Mouse (Mus musculus): Measurements from ENCODE around the gene Upp2. TPM values are rescaled to one million over a fixed set of nuclear protein-coding genes. Genes with fewer than 3 reads are reported as not detected.

The Upp2 gene
- total RNA-seq, 2 experiments from 2014 or later: 20.4 to 23.0 TPM

DNA sequence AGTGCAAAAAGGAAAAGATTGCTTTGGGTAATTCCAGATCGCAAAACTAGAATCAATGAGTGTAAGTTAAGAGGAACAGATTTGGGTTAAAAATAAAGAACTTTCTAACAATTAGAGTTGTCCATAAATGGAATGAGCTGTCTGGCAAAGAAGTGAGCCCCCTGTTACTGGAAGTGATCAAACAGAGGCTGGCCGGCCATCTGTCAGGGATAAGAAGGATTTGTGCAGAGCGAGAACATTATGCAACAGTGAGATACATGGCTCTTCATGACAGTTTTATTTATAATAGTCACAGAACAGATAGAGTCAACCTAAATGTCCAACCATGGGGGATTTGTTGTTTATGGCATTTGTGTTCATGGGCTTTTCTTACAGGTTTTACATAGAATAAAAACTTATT lies 46.6 kb downstream of the Upp2 start:
- peak; percentile 33 to 89 for DNase-seq (ENCODE audit: low spot score in 2 of 2)

DNA sequence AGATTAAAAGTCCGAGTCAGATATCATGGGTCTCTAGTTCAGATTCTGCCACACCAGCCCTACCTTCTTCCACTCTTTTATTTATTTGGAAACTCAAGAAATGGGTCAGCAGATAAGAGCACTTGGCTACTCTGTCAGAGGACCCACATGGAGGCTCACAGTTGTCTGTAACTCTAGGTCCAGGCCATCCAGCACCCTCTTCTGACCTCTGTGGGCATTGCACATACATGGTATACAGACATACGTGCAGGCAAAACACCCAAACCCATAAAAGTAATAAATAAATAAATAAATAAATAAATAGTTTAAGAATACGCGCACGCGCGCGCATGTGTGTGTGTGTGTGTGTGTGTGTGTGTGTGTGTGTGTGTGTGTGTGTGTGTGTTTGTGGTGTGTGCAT lies 47.8 kb downstream of the Upp2 start:
- no peak for DNase-seq (ENCODE audit: low spot score in 2 of 2)

DNA sequence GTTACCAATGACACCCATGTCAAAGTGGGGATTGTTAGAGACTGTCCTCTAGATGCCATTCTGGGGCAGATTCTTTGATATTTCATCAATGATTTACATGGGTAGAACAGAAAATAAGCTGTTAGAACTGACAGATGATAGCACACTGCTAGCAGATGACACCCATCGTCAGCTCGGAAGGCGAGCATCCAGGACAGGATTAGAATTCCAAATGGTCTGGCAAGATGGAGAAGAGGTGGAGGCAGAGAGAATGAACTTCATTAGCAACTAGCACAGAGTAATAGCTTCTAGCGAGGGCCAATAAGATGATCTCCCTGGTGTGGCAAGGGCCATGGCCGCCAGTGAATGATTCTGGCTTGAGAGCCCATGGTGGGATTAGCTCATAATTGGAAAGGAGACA lies 48.7 kb downstream of the Upp2 start:
- peak; percentile 63 to 88 for DNase-seq (ENCODE audit: low spot score in 2 of 2)

DNA sequence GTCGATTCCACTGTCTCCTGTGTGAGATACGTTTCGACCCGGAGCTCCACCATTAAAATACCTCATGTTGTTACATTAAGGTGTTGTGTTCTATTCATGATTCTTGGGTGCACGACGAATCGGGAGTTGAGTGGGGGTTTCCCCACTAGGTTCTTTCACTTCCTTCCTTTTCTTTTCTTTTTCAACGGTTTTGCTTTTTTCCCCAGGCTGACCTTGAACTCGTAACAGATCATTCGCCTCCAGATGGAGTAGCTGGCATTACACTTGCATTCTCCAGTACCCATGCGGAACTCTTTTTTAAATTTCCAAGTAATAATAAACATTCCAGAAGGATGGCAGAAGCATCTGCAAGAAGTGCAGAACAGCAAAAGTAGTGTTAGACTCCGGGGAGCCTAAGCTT lies 58.1 kb downstream of the Upp2 start:
- DNase-seq (ENCODE audit: low spot score in 2 of 2): no peak

DNA sequence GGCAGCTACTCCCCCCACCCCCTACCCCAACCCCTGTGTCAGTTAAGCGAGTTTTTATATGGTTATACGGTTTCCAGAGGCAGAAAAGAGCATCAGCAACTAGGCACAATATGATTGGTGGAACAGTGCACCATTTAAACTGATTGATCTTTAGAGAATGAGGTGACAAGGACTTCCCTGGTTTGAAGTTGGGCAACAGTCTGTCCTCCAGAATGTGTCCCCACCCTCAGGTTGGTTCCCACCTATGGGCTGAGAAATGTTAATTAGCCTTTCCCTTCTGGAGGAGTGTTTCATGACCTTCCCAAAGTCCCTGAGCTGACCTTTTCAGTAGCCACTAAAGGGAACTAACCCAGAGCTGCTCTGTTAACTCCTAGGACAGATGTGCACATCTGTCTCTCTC lies 58.6 kb downstream of the Upp2 start:
- DNase-seq (ENCODE audit: low spot score in 2 of 2): no peak

DNA sequence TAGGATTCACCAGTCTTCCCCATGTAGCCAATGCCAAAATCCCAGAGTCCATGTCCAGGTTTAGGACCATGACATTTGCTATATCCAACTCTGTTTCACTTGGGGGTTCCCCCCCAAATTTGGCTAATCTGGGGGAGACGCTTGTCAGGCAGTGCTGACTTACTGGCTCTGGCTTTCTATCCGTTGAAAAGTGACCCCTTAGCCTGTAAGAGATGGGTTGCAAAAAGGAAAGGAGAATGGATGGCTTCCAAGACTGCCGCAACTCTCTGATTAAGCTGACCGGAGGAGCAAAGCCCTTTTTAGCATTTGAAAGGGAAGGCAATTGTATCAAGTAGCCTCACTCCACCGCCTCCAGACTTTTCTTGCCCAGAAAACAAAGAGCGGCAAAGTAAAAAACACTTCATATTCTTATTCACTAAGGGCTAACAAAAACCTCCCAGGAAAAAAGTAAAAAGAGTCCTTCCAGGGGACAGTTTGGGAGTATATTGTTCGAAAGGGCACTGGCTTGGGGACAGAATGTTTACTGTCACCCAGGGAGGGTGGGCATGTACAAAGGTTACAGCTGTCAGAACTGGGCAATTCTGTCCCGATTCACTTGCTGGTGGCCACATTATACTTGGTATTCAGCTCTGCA lies 59.2 kb downstream of the Upp2 start:
- DNase-seq (ENCODE audit: low spot score in 2 of 2): no peak

DNA sequence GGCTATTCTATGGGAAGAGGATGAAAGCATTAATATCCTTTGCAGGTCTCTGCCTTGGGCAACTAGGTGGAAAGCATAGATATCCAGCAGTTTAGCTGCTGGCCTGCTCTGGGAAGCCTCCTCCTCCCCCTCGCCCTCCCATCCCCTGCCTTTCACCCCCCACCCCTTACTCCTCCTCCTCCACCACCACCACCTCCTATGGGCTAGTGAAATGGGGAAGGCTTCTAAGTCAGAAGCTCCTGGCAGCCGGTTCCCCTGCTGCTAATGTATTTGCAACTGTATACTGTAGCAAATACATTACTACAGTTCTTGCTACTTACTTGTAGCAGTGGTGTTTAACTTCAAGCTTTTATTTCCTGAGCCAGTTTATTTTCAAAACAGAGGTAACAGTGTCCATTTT lies 60.9 kb downstream of the Upp2 start:
- no peak for DNase-seq (ENCODE audit: low spot score in 2 of 2)

DNA sequence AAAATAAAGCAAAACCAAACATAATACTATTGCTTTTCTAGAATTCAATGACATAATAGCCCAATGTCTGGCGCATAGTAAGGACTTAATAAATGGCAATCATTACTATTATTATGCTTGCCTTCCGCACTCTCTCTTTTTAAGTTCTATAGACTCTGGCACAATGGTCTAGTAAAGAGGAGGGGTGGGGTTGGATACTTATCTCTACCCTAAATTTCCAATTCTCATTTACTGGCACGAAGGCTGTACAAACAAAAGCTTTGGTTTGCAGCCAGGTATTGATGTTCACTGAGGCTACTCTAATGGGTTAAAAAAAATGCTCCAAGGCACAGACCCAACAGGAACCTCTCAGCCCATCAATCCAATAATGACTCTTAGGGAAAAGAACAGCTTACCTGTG lies 61.9 kb downstream of the Upp2 start:
- no peak for DNase-seq (ENCODE audit: low spot score in 2 of 2)

DNA sequence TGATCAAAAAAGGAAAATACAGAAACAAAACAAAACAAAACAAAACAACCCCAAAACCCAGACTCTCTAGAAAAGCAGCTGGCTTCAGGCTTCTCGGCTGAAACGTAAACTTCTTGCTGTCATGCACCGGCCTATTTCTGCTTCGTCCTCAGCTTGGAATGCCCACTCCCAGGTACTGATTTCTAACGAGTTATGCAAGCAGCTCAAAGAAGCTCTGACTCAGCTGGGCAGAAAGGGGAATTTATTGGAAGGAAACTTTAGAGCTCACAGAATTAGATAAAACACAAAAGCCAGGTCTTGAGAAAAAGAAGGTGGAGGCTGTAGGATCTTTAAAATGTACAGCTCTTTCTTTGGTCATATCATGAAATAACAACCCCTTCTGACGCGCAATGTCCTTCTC lies 62.3 kb downstream of the Upp2 start:
- DNase-seq (ENCODE audit: low spot score in 2 of 2): no peak

DNA sequence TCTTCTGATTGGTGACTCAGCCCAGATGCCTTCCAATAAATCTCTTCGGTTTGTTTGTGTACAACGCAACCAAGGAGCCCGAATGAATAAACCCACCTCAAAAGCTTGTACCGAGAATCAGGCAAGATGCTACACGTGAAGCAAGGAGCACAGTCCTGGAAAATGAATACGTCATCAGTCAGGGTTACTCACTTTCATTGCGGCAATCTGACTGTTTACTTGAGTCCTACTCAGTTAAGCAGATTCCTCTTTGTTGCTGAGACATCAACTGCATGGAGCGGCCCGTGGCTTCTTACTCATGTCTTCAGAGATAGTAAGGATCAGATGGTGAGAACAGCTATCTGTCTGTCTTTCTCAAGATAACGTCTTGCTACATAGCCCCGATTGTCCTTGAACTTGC lies 66.7 kb downstream of the Upp2 start:
- no peak for DNase-seq (ENCODE audit: low spot score in 2 of 2)

DNA sequence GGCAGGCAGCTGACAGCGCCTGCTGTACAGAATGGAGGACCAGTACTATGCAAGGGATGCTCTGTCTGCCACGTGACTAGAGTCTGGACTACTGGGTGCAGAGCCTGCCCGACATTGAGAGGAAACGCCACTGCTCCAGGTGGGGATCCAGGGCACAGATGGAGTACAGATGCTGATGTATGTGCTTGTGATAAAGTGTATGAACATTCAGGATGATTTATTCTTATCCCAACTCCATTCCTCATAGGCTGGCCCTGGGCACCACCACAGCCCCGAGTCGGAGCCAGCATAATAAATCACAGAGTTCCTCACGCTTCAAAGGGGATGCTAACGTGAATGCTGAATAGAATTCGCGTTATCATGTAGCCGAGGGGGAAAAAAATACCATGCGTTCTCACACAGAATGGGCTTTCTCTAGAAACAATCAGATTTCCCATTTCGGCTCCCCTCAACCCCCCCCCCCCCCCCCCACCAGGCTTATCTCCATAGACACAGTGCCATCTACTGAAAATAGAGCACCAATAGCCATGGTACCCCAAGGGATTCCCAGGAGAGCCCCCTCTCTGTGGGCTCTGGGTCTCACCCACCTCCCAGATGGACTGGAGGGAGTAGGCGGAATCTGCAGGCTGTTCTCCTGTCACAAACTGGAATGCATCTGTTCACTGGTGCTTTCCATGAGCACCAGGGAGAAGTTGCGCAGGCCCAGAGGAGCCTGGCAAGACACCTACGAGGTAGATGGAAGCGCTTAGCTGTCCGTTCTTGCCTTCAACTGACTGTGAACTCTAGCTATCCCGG lies 74.9 kb downstream of the Upp2 start:
- peak; percentile 80 to 94 for DNase-seq (ENCODE audit: low spot score in 2 of 2)

DNA sequence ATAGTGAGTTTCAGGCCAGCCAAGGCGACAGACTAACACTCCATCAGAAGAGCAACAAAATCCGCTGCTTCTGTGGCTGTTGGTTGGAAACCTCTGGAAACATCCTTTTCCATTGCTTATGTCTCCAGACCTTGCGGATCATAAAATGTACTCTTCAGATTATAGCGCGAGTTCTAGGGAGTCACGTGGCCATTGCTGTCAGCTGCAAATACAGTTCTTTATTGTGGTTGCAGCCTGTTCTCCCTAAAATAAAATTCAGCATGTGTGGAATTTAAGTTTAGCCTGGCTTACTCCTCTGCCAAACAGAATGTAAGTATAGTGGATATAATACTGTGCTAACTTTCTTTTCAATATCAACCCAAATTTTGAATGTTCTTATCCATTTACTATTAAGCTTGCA lies 78.6 kb downstream of the Upp2 start:
- no peak for DNase-seq (ENCODE audit: low spot score in 2 of 2)

DNA sequence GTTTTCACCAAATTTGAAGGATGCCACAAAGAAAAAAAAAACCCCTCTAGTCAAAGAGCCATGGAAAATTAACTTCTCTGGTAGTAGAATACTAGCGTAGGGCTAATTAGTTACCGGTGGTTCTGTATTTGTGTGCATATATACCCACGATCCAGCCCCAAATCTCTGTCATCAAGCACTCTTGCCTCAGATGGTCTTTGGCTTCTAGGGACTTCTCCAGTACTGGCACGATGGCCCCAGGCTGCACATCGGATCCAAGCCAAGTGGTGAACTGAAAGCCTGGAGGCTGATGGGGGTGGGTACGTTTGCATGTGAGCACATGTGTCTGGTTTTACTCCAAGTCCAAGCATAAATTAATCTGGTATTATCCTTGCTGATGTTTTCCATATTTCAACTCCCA lies 88.1 kb downstream of the Upp2 start:
- no peak for DNase-seq (ENCODE audit: low spot score in 2 of 2)

DNA sequence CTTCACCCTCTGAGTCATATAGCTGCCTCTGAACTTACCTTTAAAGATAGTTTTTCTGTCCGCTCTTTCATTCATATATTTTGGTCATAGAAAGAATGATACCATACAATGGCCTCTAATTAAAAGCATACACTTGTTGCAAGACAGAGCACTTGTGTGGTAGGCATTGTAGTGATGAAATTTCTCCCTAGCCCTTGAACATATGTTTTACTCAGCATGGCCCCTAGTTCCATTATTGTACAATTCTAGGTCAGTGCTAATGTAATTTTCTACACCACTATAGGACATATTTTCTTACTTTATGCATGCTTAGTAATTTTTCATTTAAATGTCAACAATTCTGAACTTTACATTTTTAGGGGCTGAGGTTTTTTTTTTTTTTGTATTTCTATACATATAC lies 89.9 kb downstream of the Upp2 start:
- no peak for DNase-seq (ENCODE audit: low spot score in 2 of 2)

DNA sequence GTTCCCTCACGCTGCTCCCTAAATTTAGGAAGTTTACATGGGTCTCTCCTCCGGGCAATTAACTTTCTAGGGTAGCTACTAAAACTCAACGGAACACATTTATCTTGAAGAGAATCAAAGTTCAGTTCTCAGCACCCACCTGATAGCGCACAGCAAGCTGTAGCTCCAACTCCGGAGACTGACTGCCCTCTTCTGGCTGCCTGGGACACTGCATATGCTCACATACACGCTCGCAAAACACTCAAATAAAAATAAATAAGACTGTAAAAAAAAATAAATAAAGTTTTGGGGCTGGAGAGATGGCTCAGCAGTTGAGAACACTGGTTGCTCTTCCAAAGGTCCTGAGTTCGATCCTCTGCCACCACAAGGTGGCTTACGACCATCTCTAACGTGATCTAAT lies 90.8 kb downstream of the Upp2 start:
- DNase-seq (ENCODE audit: low spot score in 2 of 2): no peak

DNA sequence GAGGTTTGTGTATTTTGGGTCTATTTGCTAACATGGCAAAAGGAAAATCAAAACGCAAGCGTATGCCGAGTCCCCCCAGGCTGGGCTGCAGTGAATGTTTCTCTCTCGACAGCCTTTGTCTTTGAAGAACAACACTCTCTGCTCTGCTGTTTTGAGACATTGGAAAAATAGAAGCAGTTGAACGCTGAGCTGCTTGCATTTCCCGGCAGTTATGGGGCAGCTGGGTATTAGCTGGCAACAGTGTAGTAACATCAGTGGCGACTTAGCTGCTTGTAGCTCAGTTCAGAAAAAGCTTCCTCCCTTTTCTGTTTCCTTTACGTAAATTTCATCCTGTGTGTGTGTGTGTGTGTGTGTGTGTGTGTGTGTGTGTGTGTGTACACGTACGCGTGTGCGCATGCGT lies 93.5 kb downstream of the Upp2 start:
- DNase-seq (ENCODE audit: low spot score in 2 of 2): no peak

DNA sequence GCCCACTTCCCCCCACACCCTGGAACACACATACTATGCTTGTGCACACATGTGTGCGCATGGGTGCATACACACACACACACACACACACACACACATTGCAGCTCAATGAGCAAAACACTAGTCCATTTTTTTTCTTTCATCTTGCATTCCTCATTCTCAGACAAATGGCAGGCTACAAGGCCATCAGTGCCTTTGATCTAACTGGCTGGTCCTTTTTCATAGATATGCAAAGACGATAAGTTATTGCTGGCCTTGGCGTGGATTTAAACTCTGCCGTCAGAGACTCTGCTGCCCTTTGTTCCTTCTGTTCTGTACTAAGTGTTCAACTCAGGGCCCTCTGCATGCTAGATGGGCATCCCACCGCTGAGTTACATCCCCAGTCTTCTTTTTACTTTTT lies 94.0 kb downstream of the Upp2 start:
- DNase-seq (ENCODE audit: low spot score in 2 of 2): no peak

DNA sequence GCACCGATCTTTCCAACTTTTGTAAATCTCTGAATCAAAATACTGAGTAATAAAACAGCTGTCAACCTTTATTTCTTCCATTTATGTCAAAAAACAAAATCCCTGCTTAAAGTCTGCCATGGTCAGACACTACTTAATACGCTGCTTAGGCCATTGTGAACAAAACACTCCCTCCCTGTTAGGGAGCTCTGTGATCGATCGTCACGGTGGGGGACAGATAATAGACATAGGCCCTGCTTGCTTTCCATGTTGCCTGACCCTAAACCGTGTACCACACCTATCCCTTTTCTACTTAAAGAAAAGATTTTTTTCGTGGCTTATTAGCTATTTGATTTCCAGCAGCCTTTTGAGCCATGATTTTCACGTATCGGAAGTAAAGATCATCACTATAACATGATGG lies 95.6 kb downstream of the Upp2 start:
- DNase-seq (ENCODE audit: low spot score in 2 of 2): no peak

DNA sequence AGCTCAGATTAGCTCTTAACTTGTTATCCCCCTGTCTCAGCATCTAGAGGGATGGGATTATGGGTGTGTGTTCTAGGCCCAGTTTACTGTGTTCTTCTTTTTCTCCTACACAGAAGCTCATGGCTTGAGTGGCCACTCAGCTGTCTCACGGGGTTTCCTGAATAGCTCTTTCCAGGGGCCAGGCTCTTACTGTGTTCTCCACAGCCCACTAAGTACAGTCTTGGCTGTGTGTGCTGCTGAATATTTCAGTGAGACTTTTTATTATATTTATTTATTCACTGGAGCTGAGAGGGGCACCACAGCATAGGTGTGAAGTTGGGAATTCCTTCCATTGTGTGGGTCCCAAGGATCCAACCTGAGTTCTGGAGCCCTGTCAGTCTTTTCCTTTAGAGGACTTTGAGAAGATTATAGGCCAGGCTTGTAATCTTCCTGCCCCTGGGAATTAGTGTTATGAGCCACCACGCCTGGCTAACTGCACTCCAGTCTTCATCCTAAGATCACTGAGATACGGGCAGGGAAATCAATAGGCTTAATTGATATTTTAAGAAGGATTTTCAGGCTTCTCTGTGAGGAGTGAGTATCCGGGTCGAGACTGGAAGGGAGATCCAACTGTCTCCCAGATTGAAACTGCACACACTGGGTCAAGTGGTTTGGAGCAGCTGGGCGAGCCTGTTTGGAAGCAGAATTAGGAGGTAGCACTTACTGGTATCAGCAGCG lies 96.5 kb downstream of the Upp2 start:
- no peak for DNase-seq (ENCODE audit: low spot score in 2 of 2)

DNA sequence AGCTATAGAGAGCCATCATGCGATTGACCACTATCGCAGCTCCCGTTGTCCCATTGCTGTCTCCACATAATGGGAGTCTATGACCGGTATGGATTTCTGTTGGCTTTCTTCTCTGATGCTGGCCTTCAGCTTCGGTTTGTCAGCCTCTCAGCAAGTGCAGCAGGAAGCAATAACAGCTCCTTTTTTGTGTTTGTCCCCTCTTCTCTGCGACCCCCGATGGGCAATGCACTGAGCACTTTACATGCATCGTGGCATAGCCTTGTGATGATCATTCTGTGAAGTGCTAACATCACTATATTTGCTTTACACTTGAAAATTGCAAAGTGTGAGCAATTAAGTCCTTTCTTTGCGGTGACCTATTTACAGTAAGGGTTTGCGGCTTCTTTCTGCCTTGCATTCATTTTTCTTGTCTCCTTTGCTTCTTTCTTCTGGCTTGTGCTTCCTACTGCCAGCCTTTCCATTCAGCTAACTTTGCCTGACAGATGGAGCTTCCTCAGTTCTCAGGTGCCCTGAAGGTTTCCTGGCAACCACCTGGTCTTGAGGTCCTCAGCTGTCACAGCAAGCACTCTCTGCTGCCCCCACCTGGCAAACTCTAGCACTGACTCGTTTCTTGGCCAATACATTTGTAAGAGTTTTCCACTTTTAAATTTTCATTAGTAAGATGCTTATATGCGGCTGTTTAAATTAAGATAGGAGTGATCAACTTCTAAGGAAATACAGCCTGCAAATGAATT lies 98.2 kb downstream of the Upp2 start:
- DNase-seq (ENCODE audit: low spot score in 2 of 2): peak; percentile 66 to 72

DNA sequence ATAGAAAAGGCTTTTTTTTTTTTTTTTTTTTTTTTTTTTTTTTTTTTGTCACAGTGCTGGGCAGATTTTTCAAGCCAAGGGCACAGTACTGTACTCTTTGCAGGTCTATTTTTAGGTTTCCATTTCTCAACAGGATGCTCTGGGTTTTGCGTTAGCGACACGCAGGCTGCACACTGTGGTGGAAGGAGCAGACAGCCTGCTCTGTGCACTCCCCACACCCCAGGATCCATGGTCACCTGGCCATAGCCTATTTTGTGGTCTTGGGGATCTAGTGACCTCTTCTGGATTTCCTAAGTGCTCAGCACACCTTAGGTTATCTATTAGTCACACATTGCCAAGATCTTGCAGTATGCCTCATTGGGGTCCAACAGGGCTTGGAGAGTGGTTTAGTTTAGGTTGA lies 100.2 kb downstream of the Upp2 start:
- DNase-seq (ENCODE audit: low spot score in 2 of 2): no peak

DNA sequence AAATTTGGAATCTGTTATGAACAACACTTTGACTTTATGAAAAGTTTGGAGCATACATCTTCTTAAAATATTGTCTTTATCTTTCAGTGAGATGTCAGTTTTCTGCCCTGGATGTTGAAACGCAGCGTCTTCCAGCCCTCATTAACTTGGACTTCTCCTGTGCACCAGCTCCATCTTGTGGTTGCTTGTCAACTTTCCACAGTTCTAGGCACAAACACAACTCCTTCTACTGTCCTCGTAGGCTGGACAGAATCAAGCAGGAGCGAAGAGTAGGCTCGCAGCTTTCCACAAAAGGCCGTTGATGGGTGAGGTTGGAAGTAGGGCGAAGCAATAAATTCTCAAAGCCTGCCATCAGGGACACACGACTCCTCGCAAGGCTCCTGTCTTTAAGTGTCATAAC lies 100.9 kb downstream of the Upp2 start:
- peak; percentile 65 to 85 for DNase-seq (ENCODE audit: low spot score in 2 of 2)

All from layer of hippocampus, postnatal 14 days (tissue).